Mouse (Mus musculus): ENCODE results near the gene Aatf. TPM values are rescaled to one million over a fixed set of nuclear protein-coding genes. Genes with fewer than 3 reads are reported as not detected.

Aatf gene
- polyA plus RNA-seq, 1 experiment, result 4.7 TPM

DNA sequence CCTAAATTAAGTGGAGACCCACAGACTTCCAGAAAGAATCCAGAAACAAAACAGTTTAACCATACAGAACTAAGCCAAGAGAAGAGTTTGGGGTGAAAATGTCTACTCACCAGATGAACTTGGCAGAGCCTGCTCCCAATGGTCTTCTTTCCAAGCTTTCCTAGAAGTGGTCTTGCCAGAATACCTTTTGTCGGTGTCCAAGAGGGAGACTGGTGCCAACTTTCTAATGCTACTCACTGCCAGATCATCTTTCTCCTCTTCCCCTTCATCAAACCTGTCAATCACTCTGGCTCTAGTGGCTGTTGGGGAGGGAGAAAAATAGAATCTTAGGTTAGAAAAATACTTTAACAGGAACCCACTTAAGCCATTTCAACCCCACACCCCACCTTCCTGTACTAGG, 1.3 kb downstream of the Aatf start:
- WGBS, result 84% methylated on average over 1 of the region's 1 CpGs
- no peak for TF ChIP-seq CTCF (IDR thresholded peaks at IDR 0.05; ENCODE audit: extremely low read depth, insufficient read length, insufficient replicate concordance, low read depth, low read length)
- no peak for TF ChIP-seq POLR2A (IDR thresholded peaks at IDR 0.05; ENCODE audit: low read depth, low read length)

DNA sequence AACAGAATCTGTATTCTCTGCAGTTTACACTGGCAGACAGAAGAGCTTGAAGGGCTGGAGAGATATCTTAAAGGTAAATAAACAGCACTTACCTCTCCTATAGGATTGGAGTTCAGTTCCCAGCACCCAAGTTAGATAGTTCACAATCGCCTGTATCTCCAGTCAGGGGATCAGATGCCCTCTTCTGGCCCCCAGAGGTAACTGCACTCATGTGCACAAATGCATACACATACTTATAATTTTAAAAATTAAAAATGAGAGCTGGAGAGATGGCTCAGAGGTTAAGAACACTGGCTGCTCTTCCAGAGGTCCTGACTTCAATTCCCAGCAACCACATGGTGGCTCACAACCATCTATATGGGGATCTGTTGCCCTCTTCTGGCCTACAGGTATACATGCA, 9.0 kb downstream of the Aatf start:
- H3K27me3 ChIP-seq (ENCODE audit: control insufficient read depth, insufficient read depth, low read length), result no peaks in the 10 kb centered on the region
- H3K27ac ChIP-seq (ENCODE audit: insufficient read depth, low read depth, low read length), result no peak overlapping the region
- peaks cover 15% of the 10 kb centered on the region for H3K36me3 ChIP-seq (ENCODE audit: control insufficient read depth, insufficient read depth, low read length)
- 97% methylated on average over 1 of the region's 1 CpGs for WGBS
- H3K4me1 ChIP-seq (ENCODE audit: control insufficient read depth, insufficient read depth, insufficient read length, low read length), result no peaks in the 10 kb centered on the region
- TF ChIP-seq POLR2A (IDR thresholded peaks at IDR 0.05; ENCODE audit: low read depth, low read length) (no peak), CTCF (IDR thresholded peaks at IDR 0.05; ENCODE audit: extremely low read depth, insufficient read length, insufficient replicate concordance, low read depth, low read length) (no peak)
- H3K4me3 ChIP-seq (ENCODE audit: low read depth, low read length), result no peak overlapping the region

More for the DNA sequence above, 1.3 kb downstream of the Aatf start:
- peaks cover 15% of the 10 kb centered on the region for H3K27me3 ChIP-seq (ENCODE audit: control insufficient read depth, insufficient read depth, low read length)
- no peak overlapping the region for H3K4me3 ChIP-seq (ENCODE audit: low read depth, low read length)
- peaks cover 10% of the 10 kb centered on the region for H3K36me3 ChIP-seq (ENCODE audit: control insufficient read depth, insufficient read depth, low read length)
- no peak overlapping the region for H3K27ac ChIP-seq (ENCODE audit: insufficient read depth, low read depth, low read length)
- no peaks in the 10 kb centered on the region; the same call in 1 of the 2 replicates for H3K4me1 ChIP-seq (ENCODE audit: control insufficient read depth, insufficient read depth, insufficient read length, low read length)

DNA sequence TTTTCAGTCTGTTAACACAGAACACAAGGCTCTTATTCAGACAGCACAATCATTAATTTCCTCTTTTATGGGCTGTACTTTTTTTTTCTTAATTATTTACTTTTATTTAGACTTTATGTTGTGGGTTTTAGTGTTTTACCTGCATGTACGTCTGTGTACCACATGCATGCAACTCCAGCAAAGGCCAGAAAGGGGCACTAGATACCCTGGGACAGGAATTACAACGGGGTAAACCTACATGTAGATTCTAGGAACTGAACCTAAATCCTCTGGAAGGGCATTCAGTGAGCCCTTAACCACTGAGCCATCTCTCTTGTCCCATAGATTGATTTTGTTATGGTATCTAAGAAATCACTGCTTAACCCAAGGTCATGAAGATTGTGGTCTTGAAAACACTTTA, 15.4 kb downstream of the Aatf start:
- Histone ChIP-seq H3K4me1 (ENCODE audit: control insufficient read depth, insufficient read depth, insufficient read length, low read length) (no peaks in the 10 kb centered on the region), H3K27ac (ENCODE audit: insufficient read depth, low read depth, low read length) (no peak overlapping the region), H3K36me3 (ENCODE audit: control insufficient read depth, insufficient read depth, low read length) (peaks cover 8% of the 10 kb centered on the region), H3K4me3 (ENCODE audit: low read depth, low read length) (no peak overlapping the region), H3K27me3 (ENCODE audit: control insufficient read depth, insufficient read depth, low read length) (no peaks in the 10 kb centered on the region)
- 72% methylated on average over 2 of the region's 2 CpGs for whole genome bisulfite sequencing
- TF ChIP-seq CTCF (IDR thresholded peaks at IDR 0.05; ENCODE audit: extremely low read depth, insufficient read length, insufficient replicate concordance, low read depth, low read length) (no peak), POLR2A (IDR thresholded peaks at IDR 0.05; ENCODE audit: low read depth, low read length) (no peak)

DNA sequence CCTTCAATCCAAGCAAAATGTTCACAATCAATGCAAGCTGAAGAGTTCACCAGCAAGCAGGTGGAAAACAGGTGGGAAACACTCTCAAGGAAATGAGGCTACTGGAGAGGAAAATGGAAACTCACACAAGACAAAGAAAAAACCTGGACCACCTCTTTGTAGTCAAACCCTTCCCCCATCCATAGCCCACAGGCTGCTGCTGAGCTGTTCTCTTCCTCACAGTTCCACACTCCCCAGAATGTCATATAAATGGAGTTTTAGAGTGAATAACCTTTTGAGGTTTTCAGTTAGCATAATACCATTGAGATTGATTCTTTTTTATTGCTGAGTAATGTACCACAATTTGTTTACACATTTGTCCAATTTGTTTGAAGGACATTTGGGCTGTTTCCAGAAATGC, 16.4 kb downstream of the Aatf start:
- no peak for TF ChIP-seq POLR2A (IDR thresholded peaks at IDR 0.05; ENCODE audit: low read depth, low read length)
- no peak for TF ChIP-seq CTCF (IDR thresholded peaks at IDR 0.05; ENCODE audit: extremely low read depth, insufficient read length, insufficient replicate concordance, low read depth, low read length)
- Histone ChIP-seq H3K27ac (ENCODE audit: insufficient read depth, low read depth, low read length) (no peak overlapping the region), H3K36me3 (ENCODE audit: control insufficient read depth, insufficient read depth, low read length) (peaks cover 5% of the 10 kb centered on the region), H3K27me3 (ENCODE audit: control insufficient read depth, insufficient read depth, low read length) (no peaks in the 10 kb centered on the region), H3K4me1 (ENCODE audit: control insufficient read depth, insufficient read depth, insufficient read length, low read length) (no peaks in the 10 kb centered on the region), H3K4me3 (ENCODE audit: low read depth, low read length) (no peak overlapping the region)

DNA sequence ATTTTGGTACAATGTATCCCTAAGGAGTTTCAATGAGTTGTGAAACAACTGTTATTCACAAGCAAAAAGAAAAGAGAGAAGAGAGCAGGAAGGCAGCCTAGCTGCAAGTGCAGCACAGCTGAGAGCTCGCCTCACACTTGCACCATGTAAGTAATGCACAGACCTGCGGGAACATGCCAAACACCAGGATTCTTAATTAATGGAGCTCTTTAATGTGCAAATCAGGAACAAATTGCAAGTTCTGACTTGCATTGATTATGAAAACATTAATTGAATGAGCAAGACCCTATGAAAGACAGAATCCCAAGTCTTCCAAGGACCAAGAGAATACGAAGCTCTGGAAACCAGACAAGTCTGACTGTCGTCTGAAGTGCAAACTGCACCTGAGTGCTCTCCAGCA, 17.5 kb downstream of the Aatf start:
- WGBS, result 89% methylated on average over 4 of the region's 4 CpGs
- no peak for TF ChIP-seq POLR2A (IDR thresholded peaks at IDR 0.05; ENCODE audit: low read depth, low read length)
- TF ChIP-seq CTCF (IDR thresholded peaks at IDR 0.05; ENCODE audit: extremely low read depth, insufficient read length, insufficient replicate concordance, low read depth, low read length), result no peak
- peaks cover 8% of the 10 kb centered on the region; the same call in 1 of the 2 replicates for H3K36me3 ChIP-seq (ENCODE audit: control insufficient read depth, insufficient read depth, low read length)
- H3K27me3 ChIP-seq (ENCODE audit: control insufficient read depth, insufficient read depth, low read length), result no peaks in the 10 kb centered on the region
- H3K4me3 ChIP-seq (ENCODE audit: low read depth, low read length), result no peak overlapping the region
- no peaks in the 10 kb centered on the region for H3K4me1 ChIP-seq (ENCODE audit: control insufficient read depth, insufficient read depth, insufficient read length, low read length)
- no peak overlapping the region for H3K27ac ChIP-seq (ENCODE audit: insufficient read depth, low read depth, low read length)

DNA sequence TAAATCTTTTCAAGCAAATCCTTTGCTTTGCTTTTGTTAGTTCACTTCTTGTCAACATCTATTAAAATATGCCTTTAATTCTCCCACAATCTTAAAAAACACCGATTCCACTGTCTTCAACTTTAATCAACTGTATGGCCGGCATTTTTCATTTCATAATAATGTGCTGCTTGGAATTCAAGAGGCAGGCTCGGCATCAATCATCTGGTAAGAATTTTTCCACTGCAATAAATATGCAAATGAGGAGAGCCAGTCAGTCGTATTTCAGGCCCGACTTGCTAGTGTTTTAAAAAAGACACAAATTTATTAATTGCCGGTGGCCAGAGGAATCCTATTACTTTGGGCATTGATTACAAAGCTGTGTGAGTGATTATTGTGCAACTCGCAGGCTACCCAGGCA, 31.7 kb downstream of the Aatf start:
- Histone ChIP-seq H3K27ac (ENCODE audit: insufficient read depth, low read depth, low read length) (no peak overlapping the region), H3K36me3 (ENCODE audit: control insufficient read depth, insufficient read depth, low read length) (no peaks in the 10 kb centered on the region), H3K4me3 (ENCODE audit: low read depth, low read length) (no peak overlapping the region), H3K4me1 (ENCODE audit: control insufficient read depth, insufficient read depth, insufficient read length, low read length) (no peaks in the 10 kb centered on the region), H3K27me3 (ENCODE audit: control insufficient read depth, insufficient read depth, low read length) (no peaks in the 10 kb centered on the region)
- TF ChIP-seq POLR2A (IDR thresholded peaks at IDR 0.05; ENCODE audit: low read depth, low read length), result no peak
- TF ChIP-seq CTCF (IDR thresholded peaks at IDR 0.05; ENCODE audit: extremely low read depth, insufficient read length, insufficient replicate concordance, low read depth, low read length), result no peak
- WGBS, result 65% methylated on average over 7 of the region's 7 CpGs

DNA sequence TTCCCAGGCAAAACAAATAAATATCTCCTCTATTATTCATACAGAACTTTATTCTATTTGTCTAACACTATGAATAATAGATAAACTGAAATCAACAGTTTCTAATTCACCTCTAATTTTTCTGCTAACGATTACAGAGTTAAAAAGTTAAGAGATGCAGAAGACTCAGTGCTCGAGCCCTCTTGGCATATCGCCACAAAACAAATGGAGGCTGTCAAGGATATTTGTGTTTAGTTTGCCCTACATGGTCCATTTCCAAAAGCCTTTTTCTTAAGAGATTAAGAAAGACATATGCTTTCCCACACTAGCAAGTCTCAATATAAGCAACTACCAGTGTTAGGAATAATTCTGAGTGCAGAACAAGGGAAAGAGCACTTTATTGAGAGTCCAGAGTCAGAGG, 32.9 kb downstream of the Aatf start:
- 62% methylated on average over 3 of the region's 3 CpGs for WGBS
- no peaks in the 10 kb centered on the region for H3K36me3 ChIP-seq (ENCODE audit: control insufficient read depth, insufficient read depth, low read length)
- TF ChIP-seq CTCF (IDR thresholded peaks at IDR 0.05; ENCODE audit: extremely low read depth, insufficient read length, insufficient replicate concordance, low read depth, low read length) (no peak), POLR2A (IDR thresholded peaks at IDR 0.05; ENCODE audit: low read depth, low read length) (no peak)
- no peaks in the 10 kb centered on the region for H3K27me3 ChIP-seq (ENCODE audit: control insufficient read depth, insufficient read depth, low read length)
- no peak overlapping the region for H3K27ac ChIP-seq (ENCODE audit: insufficient read depth, low read depth, low read length)
- no peaks in the 10 kb centered on the region for H3K4me1 ChIP-seq (ENCODE audit: control insufficient read depth, insufficient read depth, insufficient read length, low read length)
- no peak overlapping the region for H3K4me3 ChIP-seq (ENCODE audit: low read depth, low read length)

DNA sequence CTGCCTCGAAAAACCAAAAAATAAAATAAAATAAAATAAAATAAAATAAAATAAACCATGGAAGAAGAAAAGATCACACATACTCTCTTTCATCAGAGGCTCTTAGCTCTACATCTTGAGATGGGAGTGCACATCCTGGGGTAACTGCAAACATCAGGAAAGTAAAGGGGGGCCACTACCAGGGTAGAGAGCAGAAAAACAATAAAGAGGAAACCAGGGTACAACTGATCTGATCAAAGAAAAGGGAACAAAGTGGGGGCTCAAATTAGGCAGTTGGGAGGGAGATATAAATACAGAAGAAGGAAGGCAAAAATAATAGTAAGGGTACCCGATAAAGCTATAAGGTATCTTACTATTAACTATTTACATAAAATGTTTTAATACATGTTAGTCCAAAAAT, 36.7 kb downstream of the Aatf start:
- WGBS, result 84% methylated on average over 2 of the region's 2 CpGs
- TF ChIP-seq POLR2A (IDR thresholded peaks at IDR 0.05; ENCODE audit: low read depth, low read length), result no peak
- no peak for TF ChIP-seq CTCF (IDR thresholded peaks at IDR 0.05; ENCODE audit: extremely low read depth, insufficient read length, insufficient replicate concordance, low read depth, low read length)

More for the DNA sequence above, 36.7 kb downstream of the Aatf start:
- H3K27me3 ChIP-seq (ENCODE audit: control insufficient read depth, insufficient read depth, low read length), result no peaks in the 10 kb centered on the region
- H3K4me1 ChIP-seq (ENCODE audit: control insufficient read depth, insufficient read depth, insufficient read length, low read length), result peaks cover 4% of the 10 kb centered on the region; the same call in 1 of the 2 replicates
- H3K27ac ChIP-seq (ENCODE audit: insufficient read depth, low read depth, low read length), result no peak overlapping the region
- H3K36me3 ChIP-seq (ENCODE audit: control insufficient read depth, insufficient read depth, low read length), result peaks cover 4% of the 10 kb centered on the region
- no peak overlapping the region for H3K4me3 ChIP-seq (ENCODE audit: low read depth, low read length)
